Mouse (Mus musculus) CH12.LX (cell line): ENCODE results near the gene Rpl12. TPM values are rescaled to one million over a fixed set of nuclear protein-coding genes. Genes with fewer than 3 reads are reported as not detected.

Source experiments
- DNase-seq: peaks from one replicate; pipeline ENCODE4 v3.0.0-alpha.2; 2013; ENCODE audit errors: extremely low read depth
- H3K27ac ChIP-seq: 2 replicates; pipeline ENCODE4 v1.5.1; 2012; ENCODE audit warnings: low read depth, mild to moderate bottlenecking, control low read depth, moderate library complexity; ENCODE audit not compliant: insufficient read depth
- H3K27me3 ChIP-seq: replicated peaks from 2 replicates; pipeline ENCODE3; 2012; ENCODE audit warnings: inconsistent platforms
- H3K36me3 ChIP-seq, 2 experiments: replicated peaks in 1 of 2; 2 replicates each; pipeline versions ENCODE3 to v1.6.1; 2012; ENCODE audit warnings: inconsistent platforms in 1 of 2, low read length in 1 of 2, mild to moderate bottlenecking in 1 of 2, mixed read lengths in 1 of 2, moderate library complexity in 1 of 2; ENCODE audit not compliant: control insufficient read depth in 1 of 2, insufficient read depth in 1 of 2
- H3K4me1 ChIP-seq, 2 experiments: 2 replicates each; pipeline ENCODE4 v1.6.1; 2012; ENCODE audit warnings: inconsistent platforms in 1 of 2, moderate library complexity in 1 of 2; ENCODE audit not compliant: insufficient read depth in 2 of 2, control insufficient read depth in 1 of 2
- H3K4me2 ChIP-seq: 2 replicates; pipeline ENCODE4 v1.6.1; 2012; ENCODE audit warnings: low read depth, mild to moderate bottlenecking, control low read depth; ENCODE audit not compliant: poor library complexity, insufficient read depth, severe bottlenecking
- H3K4me3 ChIP-seq, 3 experiments: fragments of 150-350 bp in 1 of 3; sonication (generic) in 1 of 3; replicated peaks in 1 of 3; 2 replicates each; pipeline versions ENCODE3 to v1.5.1; 2011 to 2012; ENCODE audit warnings: low read depth in 2 of 3, low read length in 2 of 3, mild to moderate bottlenecking in 2 of 3, moderate library complexity in 2 of 3, control low read depth in 1 of 3, improper control_type of control experiment in 1 of 3, inconsistent platforms in 1 of 3, mixed read lengths in 1 of 3; ENCODE audit not compliant: poor library complexity in 1 of 3
- H3K79me2 ChIP-seq: replicated peaks from 2 replicates; pipeline ENCODE4 v1.6.1; 2012; ENCODE audit warnings: mild to moderate bottlenecking, moderate library complexity; ENCODE audit not compliant: control insufficient read depth, poor library complexity, insufficient read depth, severe bottlenecking; ENCODE audit errors: extremely low read depth
- H3K9ac ChIP-seq: 2 replicates; pipeline ENCODE4 v1.6.1; 2012; ENCODE audit warnings: low read depth, mild to moderate bottlenecking, control low read depth, moderate library complexity; ENCODE audit not compliant: insufficient read depth
- H3K9me3 ChIP-seq: replicated peaks from 2 replicates; pipeline ENCODE3; 2012; ENCODE audit warnings: low read length, inconsistent platforms, mixed read lengths
- CHD1 ChIP-seq: IDR thresholded peaks from 2 replicates; pipeline ENCODE4 v1.6.1; 2012; ENCODE audit warnings: low read depth, low read length, improper control_type of control experiment, inconsistent platforms
- CHD2 ChIP-seq: IDR thresholded peaks from 2 replicates; pipeline ENCODE4 v1.6.1; 2011; ENCODE audit warnings: low read length, improper control_type of control experiment
- CTCF ChIP-seq, 2 experiments: IDR thresholded peaks in 1 of 2; conservative IDR thresholded peaks in 1 of 2; 2 replicates each; pipeline ENCODE4 v1.5.1; 2011 to 2012; ENCODE audit warnings: low read depth in 2 of 2, low read length in 2 of 2, improper control_type of control experiment in 1 of 2, inconsistent platforms in 1 of 2, mild to moderate bottlenecking in 1 of 2, moderate library complexity in 1 of 2
- E2F4 ChIP-seq: IDR thresholded peaks from 2 replicates; pipeline ENCODE4 v1.6.1; 2011; ENCODE audit warnings: low read depth, low read length, improper control_type of control experiment; ENCODE audit not compliant: insufficient replicate concordance
- ELF1 ChIP-seq: IDR thresholded peaks from 2 replicates; pipeline ENCODE4 v1.6.1; 2014; ENCODE audit warnings: low read depth, mild to moderate bottlenecking, inconsistent platforms, low read length, improper control_type of control experiment
- EP300 ChIP-seq: IDR thresholded peaks from 2 replicates; pipeline ENCODE4 v1.6.1; 2011; ENCODE audit warnings: low read length, improper control_type of control experiment
- ETS1 ChIP-seq: conservative IDR thresholded peaks from 2 replicates; pipeline ENCODE4 v1.6.1; 2012; ENCODE audit warnings: low read depth, mild to moderate bottlenecking, inconsistent platforms, low read length, improper control_type of control experiment, moderate library complexity
- GABPA ChIP-seq: IDR thresholded peaks from 2 replicates; pipeline ENCODE4 v1.6.1; 2012; ENCODE audit warnings: low read depth, low read length, improper control_type of control experiment, inconsistent platforms; ENCODE audit not compliant: insufficient replicate concordance
- IRF4 ChIP-seq: IDR thresholded peaks from 2 replicates; pipeline ENCODE4 v1.6.1; 2014; ENCODE audit warnings: low read depth, mild to moderate bottlenecking, inconsistent platforms, low read length, improper control_type of control experiment
- MXI1 ChIP-seq: IDR thresholded peaks from 2 replicates; pipeline ENCODE4 v1.6.1; 2011; ENCODE audit warnings: mild to moderate bottlenecking, low read depth, low read length, improper control_type of control experiment
- MYC ChIP-seq: IDR thresholded peaks from 2 replicates; pipeline ENCODE4 v1.6.1; 2011; ENCODE audit warnings: low read depth, mild to moderate bottlenecking, improper control_type of control experiment, low read length
- NELFE ChIP-seq: IDR thresholded peaks from 2 replicates; pipeline ENCODE4 v1.6.1; 2011; ENCODE audit warnings: low read depth, low read length, improper control_type of control experiment
- NRF1 ChIP-seq: IDR thresholded peaks from 2 replicates; pipeline ENCODE4 v1.6.1; 2014; ENCODE audit warnings: low read depth, mild to moderate bottlenecking, inconsistent platforms, low read length, improper control_type of control experiment, moderate library complexity
- POLR2AphosphoS2 ChIP-seq: IDR thresholded peaks from 2 replicates; pipeline ENCODE4 v1.6.1; 2011; ENCODE audit warnings: low read depth, low read length, improper control_type of control experiment
- RAD21 ChIP-seq: IDR thresholded peaks from 2 replicates; pipeline ENCODE4 v1.6.1; 2011; ENCODE audit warnings: low read depth, mild to moderate bottlenecking, low read length, improper control_type of control experiment, moderate library complexity
- SMC3 ChIP-seq: IDR thresholded peaks from 2 replicates; pipeline ENCODE4 v1.6.1; 2011; ENCODE audit warnings: low read depth, low read length, improper control_type of control experiment
- TBP ChIP-seq: conservative IDR thresholded peaks from 2 replicates; pipeline ENCODE4 v1.6.1; 2011; ENCODE audit warnings: low read depth, low read length, improper control_type of control experiment
- TCF12 ChIP-seq: IDR thresholded peaks from 2 replicates; pipeline ENCODE4 v1.6.1; 2014; ENCODE audit warnings: low read depth, mild to moderate bottlenecking, inconsistent platforms, low read length, improper control_type of control experiment
- UBTF ChIP-seq: IDR thresholded peaks from 2 replicates; pipeline ENCODE4 v1.6.1; 2012; ENCODE audit warnings: low read depth, mild to moderate bottlenecking, inconsistent platforms, low read length, improper control_type of control experiment, moderate library complexity
- USF1 ChIP-seq: IDR thresholded peaks from 2 replicates; pipeline ENCODE4 v1.6.1; 2014; ENCODE audit warnings: low read depth, mild to moderate bottlenecking, inconsistent platforms, low read length, improper control_type of control experiment
- USF2 ChIP-seq: conservative IDR thresholded peaks from 2 replicates; pipeline ENCODE4 v1.6.1; 2011; ENCODE audit warnings: low read depth, low read length, improper control_type of control experiment
- ZC3H11A ChIP-seq: IDR thresholded peaks from 2 replicates; pipeline ENCODE4 v1.6.1; 2012; ENCODE audit warnings: low read depth, mild to moderate bottlenecking, inconsistent platforms, low read length, improper control_type of control experiment
- ZKSCAN1 ChIP-seq: IDR thresholded peaks from 2 replicates; pipeline ENCODE4 v1.6.1; 2012; ENCODE audit warnings: low read depth, inconsistent platforms, low read length, improper control_type of control experiment, borderline replicate concordance
- ZMIZ1 ChIP-seq: IDR thresholded peaks from 2 replicates; pipeline ENCODE4 v1.6.1; 2012; ENCODE audit warnings: low read depth, mild to moderate bottlenecking, inconsistent platforms, low read length, improper control_type of control experiment
- dilution Hi-C: fragments of 300-500 bp; cut with MboI; formaldehyde crosslinking; loops from 2 replicates; pipeline ENCODE4 v1.14.3; 2020; ENCODE audit warnings: low sequenced_read_pairs; ENCODE audit not compliant: extremely low pct_unique_long_range_greater_than_20kb, extremely low pct_ligation_motif_present
- in situ Hi-C: fragments of 300-500 bp; cut with MboI; formaldehyde crosslinking; loops from 3 replicates; pipeline ENCODE4 v1.14.3; 2019; ENCODE audit warnings: low sequenced_read_pairs, low pct_ligation_motif_present, low pct_unique_long_range_greater_than_20kb, mixed read lengths
- polyA plus RNA-seq: library from polyadenylated mRNA; unstranded; fragments of >175 nt; gene quantifications from 2 replicates; pipeline ENCODE4 v1.2.1, GENCODE M21; 2012; ENCODE audit warnings: low read depth; ENCODE audit not compliant: insufficient read length
- total RNA-seq, 2 experiments: library from RNA; depleted of rRNA; stranded (reverse); fragments of 300-350 nt in 1 of 2; fragments of >200 nt in 1 of 2; gene quantifications; 2 replicates each; pipeline ENCODE4 v1.2.3; 2012 to 2014

Rpl12 gene
- total and polyA plus RNA-seq, 3 experiments: 87.8 to 2,528 (median 1,298) TPM

GRCm38 (mm10) chr2:32989376-32989775, 28.0 kb downstream of the Rpl12 start:
- Histone ChIP-seq H3K36me3 (no peaks in the 10 kb centered on the region), H3K9ac (no peak overlapping the region), H3K9me3 (no peaks in the 10 kb centered on the region), H3K4me3 (no peak overlapping the region), H3K27me3 (peaks cover 66% of the 10 kb centered on the region), H3K4me2 (no peak overlapping the region), H3K79me2 (no peaks in the 10 kb centered on the region), H3K4me1 (peaks cover 0 to 4% of the 10 kb centered on the region in 2 experiments; a peak in 2 of 4 replicates), H3K27ac (no peak overlapping the region)
- no peak for DNase-seq
- TF ChIP-seq CHD2: no peak
- TF ChIP-seq MXI1: no peak
- TF ChIP-seq ETS1: no peak
- no peak for TF ChIP-seq NELFE
- TF ChIP-seq MYC: no peak
- no peak for TF ChIP-seq ZKSCAN1
- TF ChIP-seq USF2: no peak
- no peak for TF ChIP-seq TCF12
- no peak for TF ChIP-seq GABPA
- no peak for TF ChIP-seq POLR2AphosphoS2
- TF ChIP-seq EP300: no peak
- no peak for TF ChIP-seq ZMIZ1
- TF ChIP-seq TBP: no peak
- no peak for TF ChIP-seq USF1
- no peak for TF ChIP-seq ZC3H11A
- dilution Hi-C loops (no loop called here), in situ Hi-C loops (loop anchor here (25.0 kb wide), 1 partner anchor 373 kb away; the partner anchor contains the start of gene Ralgps1)

DNA sequence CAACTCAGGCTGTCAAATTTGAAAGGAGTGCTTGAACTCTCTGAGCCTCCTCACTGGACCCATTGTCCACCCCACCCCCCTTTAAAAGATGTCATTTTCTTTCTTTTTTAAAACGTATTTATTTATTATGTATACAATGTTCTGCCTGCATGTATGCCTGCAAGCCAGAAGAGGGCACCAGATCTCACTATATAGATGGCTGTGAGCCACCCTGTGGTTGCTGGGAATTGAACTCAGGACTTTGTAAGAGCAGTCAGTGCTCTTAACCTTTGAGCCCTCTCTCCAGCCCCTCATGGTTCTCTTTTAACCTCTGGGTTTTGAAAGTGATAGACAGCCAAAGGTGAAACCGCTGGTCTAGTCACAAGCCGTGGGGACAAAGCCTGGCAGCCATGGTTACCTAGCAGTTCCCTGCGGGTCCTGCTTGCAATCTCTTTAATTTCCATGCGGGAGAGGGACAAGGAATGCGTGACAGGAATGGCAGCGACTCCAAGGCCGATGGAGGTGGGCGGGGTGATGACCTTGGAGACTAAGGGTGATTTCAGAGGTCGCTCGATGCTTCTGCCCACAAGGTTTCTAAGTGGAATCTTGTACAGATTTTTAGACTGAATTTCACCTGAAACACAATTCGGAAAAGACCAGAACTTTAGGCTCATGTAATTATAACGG, 28.9 kb downstream of the Rpl12 start:
- Histone ChIP-seq H3K9me3 (no peaks in the 10 kb centered on the region), H3K27ac (no peak overlapping the region), H3K4me3 (no peak overlapping the region), H3K36me3 (no peaks in the 10 kb centered on the region), H3K79me2 (no peaks in the 10 kb centered on the region), H3K27me3 (peaks cover 68% of the 10 kb centered on the region), H3K4me2 (no peak overlapping the region), H3K4me1 (no peaks in the 10 kb centered on the region; a peak in 1 of 4 replicates)
- DNase-seq: peak; percentile 38
- in situ Hi-C loops: loop anchor here (25.0 kb wide), 1 partner anchor 372 kb away; the partner anchor contains the start of gene Ralgps1
- dilution Hi-C loops: no loop called here
- TF ChIP-seq IRF4 (no peak), UBTF (no peak), TBP (no peak), ZMIZ1 (no peak), ETS1 (no peak), SMC3 (peak; percentile 47), NRF1 (no peak), MXI1 (no peak), CHD1 (no peak), RAD21 (peak; percentile 47), ELF1 (no peak), E2F4 (no peak), CTCF (conservative IDR thresholded peaks at IDR 0.05 in 1 of 2, IDR thresholded peaks at IDR 0.05 in 1 of 2; ENCODE audit: low read depth in 2 of 2, low read length in 2 of 2) (peak; percentile 29 to 74; a peak in 3 of 4 replicates)
- TF ChIP-seq, all 38 proteins: peak for 3
- H3K9ac ChIP-seq: no peak overlapping the region
